Mouse (Mus musculus): ENCODE measurements around the gene Ankdd1a. TPM values are rescaled to one million over a fixed set of nuclear protein-coding genes. Genes with fewer than 3 reads are reported as not detected.

Ankdd1a gene
- total RNA-seq, 4 experiments from 2014 or later, result 2.2 to 3.4 (median 2.8) TPM

- DNase-seq (ENCODE audit: low spot score in 2 of 2), result no peak
These were observed 25.8 kb upstream of the Ankdd1a start for GRCm38 (mm10) chr9:65545635-65546412.

- no peak for DNase-seq (ENCODE audit: low spot score in 2 of 2)
These were observed 22.1 kb upstream of the Ankdd1a start for GRCm38 (mm10) chr9:65542111-65542524.

- no peak for DNase-seq (ENCODE audit: low spot score in 2 of 2)
These were observed 21.4 kb upstream of the Ankdd1a start for GRCm38 (mm10) chr9:65541126-65542068.

DNA sequence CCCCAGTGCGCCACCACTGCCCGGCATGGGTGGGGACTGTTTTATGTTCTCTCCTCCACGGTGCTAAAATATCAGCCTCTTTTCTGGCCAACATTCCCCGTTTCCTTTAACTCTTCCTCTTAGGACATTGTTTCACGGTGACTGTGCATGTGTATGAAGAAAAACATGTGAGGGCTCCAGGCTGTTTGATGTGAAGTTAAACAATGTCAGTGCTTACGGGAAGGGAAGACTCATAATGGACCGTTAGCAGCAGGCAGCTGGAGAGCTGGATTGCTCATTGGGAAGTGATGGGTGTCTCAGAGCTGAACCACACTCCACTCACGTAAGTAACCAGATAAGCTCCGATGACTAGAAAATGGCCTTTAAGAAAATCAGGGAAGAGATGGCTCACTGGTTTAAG, 19.7 kb upstream of the Ankdd1a start:
- no peak for DNase-seq (ENCODE audit: low spot score in 2 of 2)

DNA sequence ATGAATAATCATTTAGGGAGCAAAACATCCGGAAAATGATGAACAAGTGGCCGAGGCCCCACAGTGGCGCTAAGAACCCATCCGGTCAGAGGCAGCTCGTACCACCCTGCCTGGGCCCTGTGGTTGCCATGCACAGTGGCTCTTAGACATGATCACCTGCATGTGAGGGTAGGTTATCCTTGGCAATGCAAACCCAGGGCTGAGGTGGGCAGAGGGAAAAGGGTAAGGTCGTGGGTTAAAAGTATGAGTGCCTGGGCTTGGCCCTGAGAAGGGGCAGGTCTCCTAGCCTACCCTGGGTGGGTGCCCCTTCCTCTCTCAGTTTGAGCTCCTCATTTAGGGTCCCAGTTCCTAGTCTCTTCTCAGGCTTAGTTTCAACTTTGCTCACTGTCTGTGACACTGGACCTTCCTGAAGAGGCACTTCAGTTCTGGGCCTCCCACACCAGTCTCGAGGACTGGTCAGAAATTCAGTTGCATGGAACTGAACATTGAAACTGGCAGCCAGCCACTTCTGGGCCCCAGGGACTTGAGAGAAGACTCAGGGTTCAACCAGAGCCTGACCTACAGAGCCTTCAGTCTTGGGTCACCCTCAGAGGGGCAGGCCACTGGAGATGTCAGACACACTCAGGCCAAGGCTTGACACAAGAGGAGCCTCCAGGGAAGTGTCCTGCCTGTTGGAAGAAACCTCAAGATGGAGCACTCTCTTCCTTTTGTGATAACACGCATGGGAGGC, 18.1 kb upstream of the Ankdd1a start:
- no peak for DNase-seq (ENCODE audit: low spot score in 2 of 2)

DNA sequence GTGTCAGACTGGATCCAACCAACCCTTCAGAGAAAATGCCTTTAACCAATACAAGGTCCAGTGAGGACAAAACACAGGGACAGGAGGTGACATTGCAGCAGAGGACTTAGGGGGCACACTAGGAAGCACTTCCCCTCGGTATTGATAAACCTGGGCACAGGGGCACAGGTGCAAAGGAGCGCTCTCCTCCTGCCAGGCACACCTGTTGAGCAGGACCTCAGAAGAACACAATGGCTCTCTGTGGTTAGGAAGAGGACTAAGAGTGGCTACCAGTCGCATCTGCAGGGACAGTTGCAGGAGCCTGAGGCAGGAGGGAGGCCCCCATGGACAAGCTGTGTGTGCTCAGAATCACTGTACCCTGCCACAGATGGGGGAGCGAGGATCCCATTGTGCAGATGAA, 16.5 kb upstream of the Ankdd1a start:
- DNase-seq (ENCODE audit: low spot score in 2 of 2), result no peak

- no peak for DNase-seq (ENCODE audit: low spot score in 2 of 2)
These were observed 15.9 kb upstream of the Ankdd1a start for GRCm38 (mm10) chr9:65535789-65536469.

DNA sequence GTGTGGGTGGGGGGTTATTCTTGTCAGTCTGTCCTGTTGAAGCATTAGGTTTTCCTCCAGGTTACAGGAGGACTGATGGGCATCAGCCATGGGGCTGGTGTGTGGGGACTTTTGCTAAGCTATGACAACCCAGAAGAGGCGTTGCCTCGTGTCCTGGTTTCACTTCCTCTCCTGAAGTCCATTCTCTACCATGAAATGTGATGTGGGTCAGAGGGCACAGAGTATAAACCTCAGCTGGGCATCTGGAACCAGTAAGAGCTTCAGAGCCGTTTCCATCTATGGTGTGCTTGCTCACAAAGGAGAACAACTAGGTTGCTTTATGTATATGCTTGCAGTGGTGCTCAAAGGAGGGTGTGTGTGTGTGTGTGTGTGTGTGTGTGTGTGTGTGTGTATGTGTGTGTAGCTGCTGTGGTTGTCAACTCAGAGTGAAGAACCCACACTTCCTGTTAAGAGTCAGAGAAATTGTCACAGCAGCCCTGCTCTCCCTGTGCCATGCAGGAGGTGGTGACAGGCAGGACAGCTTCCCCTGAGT, 15.3 kb upstream of the Ankdd1a start:
- DNase-seq (ENCODE audit: low spot score in 2 of 2), result no peak

DNA sequence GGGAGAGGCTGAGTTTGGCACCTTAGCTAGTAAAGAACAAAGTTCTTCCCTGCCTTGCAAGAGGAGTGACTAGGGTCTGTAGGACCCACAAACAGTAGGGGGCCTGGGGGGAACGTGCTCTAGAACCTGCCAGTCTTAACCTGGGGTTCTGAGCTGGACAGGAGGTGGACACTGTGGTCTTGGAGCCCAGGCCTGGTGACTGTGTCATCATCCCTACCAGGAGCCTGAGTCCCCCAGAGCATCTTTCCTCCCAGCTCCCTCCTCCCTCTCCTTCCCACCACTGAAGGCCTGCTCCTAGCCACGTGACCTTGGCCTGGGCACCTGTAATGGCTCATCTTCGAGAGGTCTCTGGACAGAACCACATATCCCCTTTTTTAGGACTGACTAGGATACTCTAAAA, 14.1 kb upstream of the Ankdd1a start:
- no peak for DNase-seq (ENCODE audit: low spot score in 2 of 2)

GRCm38 (mm10) chr9:65532986-65533385, 13.0 kb upstream of the Ankdd1a start:
- DNase-seq (ENCODE audit: low spot score in 2 of 2), result no peak

GRCm38 (mm10) chr9:65531283-65531682, 11.3 kb upstream of the Ankdd1a start:
- no peak for DNase-seq (ENCODE audit: low spot score in 2 of 2)

- no peak for DNase-seq (ENCODE audit: low spot score in 2 of 2)
These were observed 9.7 kb upstream of the Ankdd1a start for GRCm38 (mm10) chr9:65529659-65530058.

- DNase-seq (ENCODE audit: low spot score in 2 of 2), result no peak
These were observed 8.5 kb upstream of the Ankdd1a start for GRCm38 (mm10) chr9:65528417-65529038.

- DNase-seq (ENCODE audit: low spot score in 2 of 2), result no peak
These were observed 5.6 kb upstream of the Ankdd1a start for GRCm38 (mm10) chr9:65525445-65526195.

DNA sequence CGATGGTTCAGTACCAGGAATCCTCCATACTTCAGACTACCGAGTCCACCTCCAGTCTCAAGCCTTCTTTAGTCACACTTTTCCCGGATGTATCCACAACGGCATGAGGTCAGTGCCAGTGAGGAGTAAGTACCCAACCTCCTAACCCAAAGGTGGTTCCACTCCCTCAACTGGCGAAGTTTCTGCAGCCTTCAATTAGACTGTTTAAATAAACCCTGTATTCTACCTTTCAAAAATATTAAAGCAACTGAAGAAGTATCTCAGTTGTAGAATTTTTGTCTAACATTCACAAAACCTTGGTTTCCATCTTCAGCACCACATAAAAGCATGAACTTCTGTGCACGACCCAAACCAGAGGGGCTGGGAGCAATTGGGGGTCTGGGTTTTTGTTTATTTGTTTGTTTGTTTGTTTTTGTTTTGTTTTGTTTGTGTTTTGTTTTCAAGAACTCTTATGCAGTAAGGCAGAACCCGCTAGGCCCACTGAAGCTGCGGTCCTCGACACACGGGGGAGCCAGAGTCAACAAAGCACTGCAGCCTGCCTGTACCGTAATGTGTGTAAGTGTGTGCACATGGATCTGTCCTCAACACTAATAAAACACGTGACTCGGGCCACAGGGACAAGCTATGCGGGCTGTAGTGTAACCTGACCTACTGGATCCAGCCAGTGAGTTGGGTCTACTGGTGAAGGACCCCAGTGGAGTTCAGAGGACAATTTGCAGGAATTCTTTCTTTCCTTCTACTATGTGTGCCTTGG, 3.8 kb upstream of the Ankdd1a start:
- peak; percentile 74 to 85 for DNase-seq (ENCODE audit: low spot score in 2 of 2)

DNA sequence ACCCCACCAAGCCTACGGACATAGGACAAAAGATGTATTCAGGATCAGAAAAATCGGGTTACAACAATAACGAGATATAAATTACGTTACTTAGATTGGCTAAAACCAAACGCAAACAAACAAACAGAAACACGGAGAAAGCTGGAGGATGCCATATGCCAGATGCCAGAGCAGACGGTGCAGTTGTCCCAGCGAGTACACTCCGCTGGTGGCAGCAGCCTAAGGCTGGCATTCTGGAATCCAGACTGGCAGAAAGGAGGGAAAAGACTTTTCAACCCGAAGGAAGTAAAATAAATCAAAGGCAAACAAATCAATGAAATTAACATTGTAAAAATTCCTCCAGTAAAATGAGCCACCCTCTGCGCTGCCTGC, 498 bp upstream of the Ankdd1a start:
- peak in 1 of 2 experiments; percentile 51 for DNase-seq (ENCODE audit: low spot score in 2 of 2)

GRCm38 (mm10) chr9:65514851-65515261, 5.1 kb downstream of the Ankdd1a start:
- DNase-seq (ENCODE audit: low spot score in 2 of 2), result no peak

DNA sequence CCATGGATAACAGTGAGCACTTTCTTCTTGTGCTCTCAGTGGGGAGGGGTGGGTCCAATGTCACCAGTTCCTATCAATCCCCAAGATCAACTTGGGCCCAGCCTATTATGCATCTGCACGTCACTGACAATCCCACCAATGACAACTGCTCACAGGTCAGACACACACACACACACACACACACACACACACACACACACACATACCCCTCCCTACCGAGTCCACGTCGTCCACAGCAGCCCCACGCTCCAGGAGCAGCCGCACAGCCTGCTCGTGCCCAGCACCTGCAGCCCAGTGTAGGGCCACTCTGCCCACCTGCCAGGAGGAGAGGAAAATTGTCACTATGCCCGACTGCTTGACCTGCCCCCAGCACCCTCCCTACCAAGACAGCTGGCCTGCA, 5.6 kb downstream of the Ankdd1a start:
- no peak for DNase-seq (ENCODE audit: low spot score in 2 of 2)

GRCm38 (mm10) chr9:65512520-65512919, 7.5 kb downstream of the Ankdd1a start:
- DNase-seq (ENCODE audit: low spot score in 2 of 2), result no peak

Measured in layer of hippocampus, adult 8-10 months (tissue).